Mouse (Mus musculus) embryo, embryonic 10 days (tissue): ENCODE results near the gene Tfrc.

Experiments used
- DNase-seq: peaks from one replicate; pipeline ENCODE4 v3.0.0-alpha.2; 2015; ENCODE audit warnings: low spot score

Gene Tfrc

GRCm38 (mm10) chr16:32608712-32609400 is at the start of gene Tfrc:
Gene Tfrc (plus strand): TSS chr16:32608920.
- DNase-seq, result peak; percentile 99

DNA sequence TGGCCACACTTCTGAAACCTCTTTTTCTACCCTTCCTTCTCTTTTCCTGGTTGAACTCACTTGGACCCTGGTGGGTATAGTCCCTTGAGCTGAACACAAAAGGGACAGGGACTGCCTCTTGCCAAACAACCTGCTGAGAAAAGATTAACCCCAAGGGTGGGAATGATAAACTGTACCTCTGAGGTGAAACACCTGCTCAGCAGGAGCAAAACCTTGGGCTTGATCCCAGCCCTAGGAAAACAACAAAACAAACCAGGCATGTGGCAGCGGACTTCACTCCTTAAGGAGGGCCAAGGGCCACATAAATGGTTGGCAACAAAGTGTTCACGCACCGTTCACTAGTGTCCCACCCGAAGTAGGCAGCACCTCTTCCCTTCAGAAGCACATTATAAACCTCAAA is 49.2 kb upstream of the Tfrc start:
- DNase-seq, result no peak

- no peak for DNase-seq
Observed at GRCm38 (mm10) chr16:32563056-32563793, 45.5 kb upstream of the Tfrc start.

DNA sequence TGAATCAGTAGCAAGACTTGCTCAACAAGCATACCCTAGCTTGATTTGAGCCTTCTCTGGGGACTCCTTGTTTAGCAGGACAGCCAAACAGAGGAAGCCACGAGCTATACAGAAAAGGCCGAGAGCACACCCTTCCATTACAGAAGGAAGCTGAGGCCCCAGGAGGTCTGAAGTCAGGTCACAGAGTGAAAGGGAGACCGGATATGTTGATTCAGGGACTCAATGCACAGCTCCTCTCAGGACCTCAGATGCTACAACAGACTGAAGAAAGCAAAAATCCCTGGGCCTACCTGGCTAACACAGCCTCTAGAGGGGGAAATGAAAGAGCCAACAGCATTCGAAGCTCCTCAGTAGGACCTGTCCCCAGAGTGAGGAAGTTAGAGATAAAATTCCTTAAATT is 41.4 kb upstream of the Tfrc start:
- no peak for DNase-seq

- no peak for DNase-seq
Observed at GRCm38 (mm10) chr16:32568401-32568800, 40.3 kb upstream of the Tfrc start.

GRCm38 (mm10) chr16:32570042-32570441 is 38.7 kb upstream of the Tfrc start:
- no peak for DNase-seq

DNA sequence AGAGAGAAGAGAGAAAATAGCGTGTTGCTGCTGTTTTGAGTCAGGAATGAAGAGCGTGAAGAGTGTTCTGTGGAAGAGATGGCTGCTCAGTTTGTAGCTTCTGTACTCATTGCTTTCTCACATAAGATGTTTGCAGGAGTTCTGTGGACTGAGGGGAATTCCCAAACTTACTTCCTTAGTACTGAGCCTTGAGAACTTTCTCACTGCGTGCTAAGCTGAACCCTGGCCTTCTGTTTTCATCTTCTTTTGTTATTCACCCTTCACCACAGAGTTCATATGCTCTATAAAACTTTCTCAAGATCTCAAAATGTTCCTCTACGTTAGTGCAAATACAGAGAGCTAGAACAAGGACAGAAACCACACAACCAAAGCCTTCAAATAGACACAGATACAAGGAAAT is 36.2 kb upstream of the Tfrc start:
- DNase-seq, result no peak

GRCm38 (mm10) chr16:32586482-32586881 is 22.2 kb upstream of the Tfrc start:
- no peak for DNase-seq

GRCm38 (mm10) chr16:32588568-32588967 is 20.2 kb upstream of the Tfrc start:
- DNase-seq, result no peak

DNA sequence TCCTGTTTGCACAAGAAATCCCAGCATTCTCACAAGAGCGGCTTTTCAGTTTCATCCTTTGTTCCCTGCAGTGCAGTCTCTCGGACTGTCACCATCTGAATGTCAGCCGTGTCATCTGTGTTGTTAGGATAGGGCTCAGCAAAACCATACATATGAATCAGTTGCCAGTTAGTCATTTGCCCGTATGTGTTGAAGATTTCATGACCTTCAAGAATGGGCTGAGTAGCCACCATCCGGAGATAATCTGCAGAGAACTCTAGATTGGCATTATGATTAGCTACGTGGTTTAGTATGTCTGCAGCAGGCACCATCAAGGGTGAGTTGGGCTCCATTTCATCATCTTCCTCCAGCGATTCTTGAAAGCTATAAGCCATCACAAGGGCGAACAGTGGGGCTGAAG is 17.2 kb upstream of the Tfrc start:
- no peak for DNase-seq

DNA sequence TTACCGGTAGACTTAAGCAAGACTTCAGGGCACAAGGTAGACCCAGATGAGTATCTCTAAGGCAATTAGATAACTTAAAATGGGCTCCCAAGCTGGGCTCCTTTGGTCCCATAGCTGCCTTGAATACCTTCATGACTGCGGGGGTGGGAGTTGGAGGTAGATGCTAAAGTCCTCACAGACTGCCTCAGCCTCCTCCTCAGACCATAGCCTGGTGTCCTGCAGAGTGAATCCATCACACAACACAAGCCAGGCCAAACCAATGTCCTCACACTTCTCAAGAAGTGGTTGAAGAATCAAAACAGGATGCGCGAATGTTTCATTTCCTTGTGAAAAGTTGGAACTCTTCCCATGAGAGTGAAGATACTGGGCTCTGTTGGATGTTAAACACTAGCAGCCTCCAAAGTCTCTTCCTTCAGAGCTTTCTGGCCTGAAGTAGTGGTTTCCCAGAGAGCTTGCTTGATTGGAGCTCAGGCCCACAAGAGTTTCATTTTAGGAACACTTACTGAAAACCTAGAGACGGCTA is 15.4 kb upstream of the Tfrc start:
- no peak for DNase-seq

GRCm38 (mm10) chr16:32593916-32594315 is 14.8 kb upstream of the Tfrc start:
- DNase-seq, result no peak

- DNase-seq, result peak; percentile 8
Observed at GRCm38 (mm10) chr16:32594701-32595100, 14.0 kb upstream of the Tfrc start.

DNA sequence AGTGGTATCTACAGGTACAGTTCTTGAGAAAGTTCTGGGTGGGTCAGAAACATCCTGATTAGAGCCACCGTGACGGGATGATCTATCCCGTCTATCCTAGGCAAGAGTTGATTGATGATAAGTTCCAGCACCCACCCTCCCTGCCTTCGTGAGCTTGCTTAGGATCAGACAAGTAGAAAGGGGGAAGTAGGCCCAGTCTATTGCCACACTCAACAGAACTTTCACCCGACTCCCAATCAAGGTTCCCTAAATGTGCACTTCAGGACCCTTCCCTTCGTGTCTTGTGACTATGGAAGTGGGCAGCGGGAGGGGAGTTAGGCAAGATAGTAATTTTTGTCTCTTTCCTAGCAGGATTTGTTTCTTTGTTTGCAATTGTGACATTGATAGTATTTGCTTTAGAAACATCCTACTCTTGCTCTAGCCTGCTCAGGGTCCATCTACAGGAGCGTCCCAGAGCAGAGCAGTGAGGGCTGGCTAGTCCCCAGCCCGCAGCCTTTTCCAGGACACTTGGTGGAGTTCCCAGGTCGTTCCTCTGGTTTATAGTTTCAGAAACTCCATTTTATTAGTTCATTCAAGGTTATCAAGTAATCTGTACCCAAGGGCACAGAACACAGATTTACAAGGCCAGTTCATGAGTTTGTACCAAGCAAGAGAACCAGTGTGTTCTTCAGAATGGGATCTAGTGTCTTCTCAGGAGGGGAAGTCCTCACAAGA is 13.4 kb upstream of the Tfrc start:
- DNase-seq, result no peak

- no peak for DNase-seq
Observed at GRCm38 (mm10) chr16:32597909-32598381, 10.8 kb upstream of the Tfrc start.

DNA sequence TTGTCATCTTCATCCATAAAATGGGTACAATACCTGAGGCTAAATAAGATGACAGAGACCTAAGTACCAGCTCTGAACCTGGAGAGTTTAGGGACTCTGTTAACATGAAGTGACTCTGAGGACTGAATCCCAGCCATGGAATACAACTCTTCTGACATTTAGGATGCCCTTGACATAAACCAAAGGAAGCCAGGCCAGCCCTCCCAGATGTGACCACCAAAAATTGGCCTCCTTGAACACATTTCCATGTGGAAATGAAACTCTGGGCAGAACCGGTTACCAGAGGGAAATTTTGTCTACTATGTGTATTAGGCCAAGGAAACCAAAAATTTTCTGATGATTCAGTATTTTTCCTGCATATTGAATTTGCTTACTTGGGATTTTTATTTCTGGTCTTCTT is 9.6 kb upstream of the Tfrc start:
- DNase-seq, result no peak

DNA sequence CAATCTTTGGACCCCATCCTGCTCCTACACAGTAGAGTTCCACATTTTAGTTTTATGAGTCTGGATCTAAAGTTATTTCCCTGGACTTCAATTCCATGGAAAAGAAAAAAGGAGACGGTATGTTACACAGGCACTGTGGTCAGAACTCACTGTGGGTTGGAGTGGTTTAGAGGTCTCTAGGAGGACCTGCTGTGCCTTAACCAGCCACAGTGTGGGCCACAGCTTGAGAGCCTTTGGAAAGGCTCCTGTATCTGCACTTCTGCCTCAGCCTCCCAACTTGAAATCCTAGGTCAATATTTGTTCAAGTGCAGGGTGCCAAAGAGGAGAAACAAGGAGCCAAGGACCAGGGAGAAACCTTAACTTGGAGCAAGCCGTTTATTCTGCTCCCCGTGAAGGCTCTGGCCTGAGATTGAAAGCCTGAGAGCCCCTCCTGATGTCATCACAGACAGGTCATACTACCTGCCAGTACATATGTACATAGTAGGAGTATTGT is 6.5 kb upstream of the Tfrc start:
- no peak for DNase-seq

- DNase-seq, result no peak
Observed at GRCm38 (mm10) chr16:32607562-32608343, 967 bp upstream of the Tfrc start.

DNA sequence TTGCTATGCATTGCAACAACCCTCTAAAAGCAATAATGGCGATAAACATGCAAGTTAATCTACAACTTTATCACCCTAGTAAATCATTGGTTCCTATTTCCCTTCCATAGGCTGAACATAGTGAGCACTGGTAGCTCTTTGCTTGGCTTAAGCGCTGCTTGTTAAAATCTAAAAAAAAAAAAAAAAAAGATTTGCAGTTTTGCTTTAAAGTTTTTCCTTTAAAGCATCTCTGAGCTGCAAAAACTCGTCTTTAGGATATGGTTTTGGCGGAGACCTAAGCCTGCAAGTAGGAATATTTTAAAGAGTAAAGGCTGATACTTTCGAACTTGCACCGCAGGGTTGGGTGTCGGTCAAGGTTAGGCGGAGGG is 392 bp upstream of the Tfrc start:
- DNase-seq, result no peak

GRCm38 (mm10) chr16:32609401-32609779 is 670 bp downstream of the Tfrc start:
- DNase-seq, result peak; percentile 23

DNA sequence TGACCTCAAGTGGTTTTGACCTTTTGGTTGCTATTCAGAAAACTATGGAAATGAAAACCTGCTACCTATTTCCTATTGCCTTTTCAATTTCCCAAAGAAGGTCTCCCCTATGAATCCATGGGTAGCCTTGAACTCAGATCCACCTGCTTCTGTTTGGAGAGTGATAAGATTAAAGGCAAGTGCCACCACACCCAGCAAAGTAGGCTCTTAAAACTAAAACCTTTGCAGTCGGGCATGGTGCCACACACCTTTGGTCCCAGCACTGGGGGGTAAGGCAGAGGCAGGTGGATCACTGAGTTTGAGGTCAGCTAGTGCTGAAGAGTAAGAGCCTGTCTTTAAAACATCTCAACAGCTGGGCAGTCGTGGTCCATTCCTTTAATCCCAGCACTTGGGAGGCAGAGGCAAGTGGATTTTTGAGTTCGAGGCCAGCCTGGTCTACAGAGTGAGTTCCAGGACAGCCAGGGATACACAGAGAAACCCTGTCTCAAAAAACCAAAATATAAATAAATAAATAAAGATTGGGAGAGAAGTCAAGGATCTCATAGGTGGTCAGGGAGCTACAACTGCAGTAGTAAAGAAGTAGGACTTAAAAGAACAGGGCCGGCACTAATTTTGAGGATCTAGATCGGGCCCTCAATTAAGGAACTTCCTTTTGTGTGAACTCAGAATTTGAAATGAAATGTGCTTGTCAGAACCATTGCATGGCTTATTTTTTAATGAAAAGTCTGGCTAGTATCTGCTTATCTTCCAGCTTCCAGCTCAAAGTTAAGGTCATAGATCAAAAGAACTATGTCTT is 1.9 kb downstream of the Tfrc start:
- DNase-seq, result no peak
